Mouse (Mus musculus) left cerebral cortex, postnatal 10 days (tissue): Measurements from ENCODE around the gene Rpp14. TPM values are rescaled to one million over a fixed set of nuclear protein-coding genes. Genes with fewer than 3 reads are reported as not detected.

Source experiments
- DNase-seq, 2 experiments: peaks; one replicate each; pipeline ENCODE4 v3.0.0; 2021 to 2022; ENCODE audit warnings: low spot score in 2 of 2, mixed read lengths in 1 of 2; ENCODE audit errors: extremely low spot score in 1 of 2
- intact Hi-C: fragments of 180-260 bp; cut with DNase I; formaldehyde crosslinking; loops from one replicate; pipeline ENCODE4 v1.15.1; 2025
- total RNA-seq, 2 experiments: library from RNA; stranded (reverse); gene quantifications; 2 replicates each; pipeline ENCODE4 v1.2.3; 2021

The Rpp14 gene
- total RNA-seq, 2 experiments from 2014 or later, result 22.2 to 28.3 TPM

DNA sequence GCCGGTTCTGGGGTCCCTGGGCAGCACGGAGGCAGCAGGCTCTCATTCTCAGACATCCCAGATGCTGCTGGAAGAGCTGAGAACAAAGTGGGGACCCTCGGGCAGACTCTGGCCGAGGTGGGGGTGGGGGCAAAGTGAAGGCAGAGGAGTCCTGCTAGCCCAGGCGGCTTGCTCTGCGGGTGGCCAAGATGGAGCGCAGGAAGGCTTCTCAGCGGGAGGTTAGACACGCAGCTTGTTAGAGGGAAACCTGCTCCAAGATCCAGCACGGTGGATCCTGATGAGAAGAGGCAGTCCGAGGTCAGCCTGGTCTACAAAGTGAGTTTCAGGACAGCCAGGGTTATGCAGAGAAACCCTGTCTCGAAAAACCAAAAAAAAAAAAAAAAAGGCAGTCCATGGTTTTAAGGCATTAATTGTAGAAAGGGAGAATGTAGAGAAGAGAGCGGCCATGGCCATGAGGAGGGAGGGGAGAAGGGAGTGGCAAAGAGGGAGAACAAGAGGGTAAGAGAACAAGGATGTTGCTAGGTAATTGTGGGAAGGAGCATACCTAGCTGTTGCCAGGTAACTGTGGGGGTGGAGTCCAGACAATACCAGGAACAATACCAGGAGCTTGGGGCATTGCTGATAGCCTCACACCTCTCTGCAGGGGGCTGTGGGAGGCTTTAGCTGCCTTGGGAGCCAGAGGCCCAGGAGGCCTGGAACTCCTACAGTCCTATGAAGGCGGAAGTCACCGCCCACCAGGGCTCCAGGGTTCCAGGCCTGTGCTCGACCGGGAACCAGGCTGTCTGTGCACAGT, 25.7 kb upstream of the Rpp14 start:
- intact Hi-C loops, result no loop called here
- no peak for DNase-seq

DNA sequence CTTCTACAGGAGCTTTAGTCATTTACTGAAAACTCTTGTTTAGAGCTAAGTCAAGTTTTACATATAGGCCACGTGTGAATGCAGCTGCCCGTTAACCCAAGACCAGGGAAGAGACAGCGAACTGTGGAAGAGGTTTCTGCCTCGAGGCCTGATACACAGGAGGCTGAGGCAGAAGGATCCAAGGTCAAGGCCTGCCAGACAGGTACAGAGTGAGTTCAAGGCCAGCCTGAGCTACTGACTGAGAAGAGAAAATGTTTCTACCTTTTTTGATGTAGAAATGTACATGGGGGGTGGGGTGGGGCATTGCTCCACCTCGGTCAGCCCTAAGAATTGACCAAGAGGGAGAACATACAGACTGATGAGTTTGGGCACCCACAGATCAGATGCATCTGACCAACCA, 24.1 kb upstream of the Rpp14 start:
- no peak for DNase-seq
- intact Hi-C loops, result no loop called here

DNA sequence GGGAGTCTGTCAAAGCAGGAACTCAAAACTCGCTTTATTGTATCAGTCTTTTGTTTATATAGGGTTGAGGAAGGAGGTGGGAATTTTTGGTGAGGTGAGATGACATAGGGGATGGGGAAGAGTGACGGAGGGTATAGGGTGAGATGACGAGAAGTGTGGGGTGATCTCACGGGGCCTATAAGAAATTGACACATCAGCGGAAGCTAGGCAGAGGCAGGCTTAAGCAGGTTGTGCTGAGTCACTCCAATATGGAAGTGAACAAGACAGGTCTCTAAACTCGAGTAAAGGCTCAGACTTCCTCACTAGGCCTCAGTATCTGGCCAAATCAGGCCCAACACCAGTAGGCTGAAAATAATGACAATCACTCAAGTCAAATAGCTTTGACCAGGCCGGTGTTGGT, 20.2 kb upstream of the Rpp14 start:
- intact Hi-C loops, result no loop called here
- no peak for DNase-seq

DNA sequence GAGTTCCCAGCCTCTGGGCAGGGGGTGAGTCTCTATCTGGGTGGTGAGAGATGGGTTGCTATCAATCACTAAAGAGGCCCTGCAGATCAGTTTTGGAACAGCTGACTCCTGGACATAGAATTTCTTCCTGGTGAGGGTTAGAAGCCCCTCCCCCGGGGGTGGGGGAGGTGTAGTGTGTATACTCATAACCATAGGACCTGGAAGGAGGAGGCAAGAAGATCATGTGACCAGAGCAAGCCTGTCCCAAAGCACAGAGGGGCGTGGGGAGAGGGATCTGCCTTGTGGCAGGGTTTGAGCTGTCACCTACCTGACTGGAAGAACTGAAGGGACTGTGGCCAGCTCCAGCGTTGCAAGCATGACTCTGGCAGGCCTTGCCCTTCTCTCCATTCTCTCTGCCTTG, 18.1 kb upstream of the Rpp14 start:
- intact Hi-C loops, result no loop called here
- DNase-seq, result no peak

DNA sequence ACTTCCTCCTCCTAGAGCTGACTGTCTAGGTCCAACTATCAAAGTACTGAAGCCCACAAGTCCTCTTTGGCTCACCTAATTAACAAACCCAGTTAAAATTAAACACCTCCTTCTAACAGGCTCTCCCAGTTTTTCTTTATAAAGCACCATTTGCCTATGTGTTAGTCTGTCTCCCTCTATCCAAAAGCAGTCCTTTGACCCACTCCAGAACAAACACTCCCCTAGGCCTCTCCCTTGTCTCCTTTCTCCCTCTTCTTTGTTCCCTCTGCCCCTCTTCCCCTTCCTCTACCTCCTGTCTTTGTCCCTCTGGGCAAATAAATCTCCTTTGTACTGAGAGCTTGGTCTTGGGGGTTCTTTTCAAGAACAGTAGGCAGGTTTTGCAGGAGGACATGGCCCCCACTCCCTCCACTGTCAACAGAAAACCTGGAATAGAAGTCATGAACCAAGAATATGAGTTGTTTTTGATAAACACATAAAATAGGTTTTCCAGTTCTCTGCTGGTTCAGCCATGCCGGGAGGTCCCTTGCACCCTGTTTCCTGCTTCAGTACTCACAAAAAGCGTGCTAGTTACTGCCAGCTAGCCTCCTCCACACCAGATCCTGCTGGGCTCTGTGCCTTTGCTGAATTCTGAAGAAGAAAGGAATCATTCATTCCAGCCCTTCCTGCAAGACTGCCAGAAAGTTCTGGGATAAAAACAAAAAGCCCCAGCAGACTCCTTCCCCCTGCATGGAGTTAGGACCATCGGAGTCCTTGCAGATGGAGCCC, 17.4 kb upstream of the Rpp14 start:
- intact Hi-C loops, result no loop called here
- DNase-seq, result peak in 1 of 2 experiments; percentile 56

DNA sequence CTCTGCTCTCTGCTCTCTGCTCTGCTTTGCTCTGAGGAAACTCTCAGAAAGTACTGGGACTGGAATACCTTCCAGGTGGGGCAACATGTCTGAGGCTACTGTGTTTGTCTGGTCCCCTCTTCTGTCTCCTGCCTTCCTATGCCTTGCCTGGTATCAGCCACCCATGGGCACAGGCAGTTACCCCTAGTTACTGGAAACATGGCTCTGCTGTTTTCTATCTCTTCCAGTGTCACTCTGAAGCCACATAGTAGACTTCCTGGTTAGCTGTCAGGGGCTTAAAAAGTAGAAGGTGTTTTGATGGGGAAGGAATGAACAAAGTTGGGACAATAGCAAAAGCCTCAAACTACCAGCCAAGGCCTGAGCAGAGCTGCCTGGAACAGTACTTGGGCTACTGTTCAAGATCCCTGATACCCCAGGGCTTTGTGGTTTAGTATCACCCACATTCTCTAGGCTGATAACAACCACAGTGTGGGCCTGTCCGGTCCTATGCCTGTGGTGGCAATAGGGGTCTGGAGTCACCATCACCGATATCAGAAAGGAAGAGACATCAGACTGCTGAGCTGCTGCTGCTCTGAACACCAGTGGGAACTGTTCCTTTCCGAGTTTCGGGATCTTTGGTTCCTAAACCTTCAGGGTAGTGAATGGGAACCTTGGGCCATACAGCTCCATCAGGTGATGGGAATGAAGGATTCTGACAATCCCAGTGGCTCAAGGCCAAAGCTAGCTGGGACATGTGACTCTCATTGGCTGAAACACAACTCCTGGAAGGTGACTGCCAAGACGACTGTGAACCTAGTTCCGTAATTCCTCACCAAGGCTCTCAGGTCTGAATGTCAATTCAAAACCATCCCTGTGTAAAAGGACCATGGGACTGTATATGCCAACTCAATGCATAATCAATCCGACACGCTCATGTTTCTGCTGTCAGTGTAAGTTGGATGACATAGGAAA, 16.1 kb upstream of the Rpp14 start:
- no peak for DNase-seq
- intact Hi-C loops, result no loop called here

DNA sequence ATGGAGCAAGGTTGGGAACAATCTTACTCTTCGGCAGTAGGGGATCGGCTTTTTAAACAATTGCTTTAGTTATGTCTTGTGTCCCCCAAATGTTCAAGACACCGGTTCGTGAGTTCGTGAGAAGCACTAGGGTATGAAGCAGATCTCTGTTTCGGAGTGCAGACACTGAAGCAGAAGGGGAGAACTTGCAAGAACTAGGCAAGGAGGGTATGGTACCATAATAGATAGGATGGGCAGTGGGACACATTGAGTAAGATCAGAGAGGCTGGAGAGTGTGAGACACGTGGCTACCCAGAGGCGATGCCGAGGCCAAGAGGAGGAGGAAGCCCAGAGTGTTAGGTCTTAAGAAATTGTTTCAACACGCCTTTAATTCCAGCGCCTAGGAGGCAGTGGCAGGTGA, 551 bp downstream of the Rpp14 start:
- no peak for DNase-seq
- intact Hi-C loops, result no loop called here

DNA sequence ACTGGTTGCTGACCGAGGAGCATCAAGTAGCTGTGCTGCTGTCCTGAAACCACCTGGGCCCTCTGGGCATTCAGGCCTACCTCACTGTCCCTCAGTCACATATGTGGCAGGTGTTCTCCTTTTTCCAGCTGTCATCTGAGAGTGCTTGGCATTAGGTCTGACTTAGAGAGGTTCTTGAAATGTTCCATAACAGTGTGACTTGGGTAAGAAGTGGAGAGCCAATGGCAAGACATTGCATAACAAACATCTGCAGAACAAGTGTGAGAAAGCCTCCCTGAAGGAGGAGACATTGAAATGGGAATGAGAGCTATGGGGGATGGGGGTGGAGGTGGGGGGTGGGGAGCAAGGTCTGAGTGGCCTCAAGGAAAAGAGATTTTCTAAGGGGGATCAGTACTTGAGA, 2.8 kb downstream of the Rpp14 start:
- intact Hi-C loops, result no loop called here
- DNase-seq, result no peak

DNA sequence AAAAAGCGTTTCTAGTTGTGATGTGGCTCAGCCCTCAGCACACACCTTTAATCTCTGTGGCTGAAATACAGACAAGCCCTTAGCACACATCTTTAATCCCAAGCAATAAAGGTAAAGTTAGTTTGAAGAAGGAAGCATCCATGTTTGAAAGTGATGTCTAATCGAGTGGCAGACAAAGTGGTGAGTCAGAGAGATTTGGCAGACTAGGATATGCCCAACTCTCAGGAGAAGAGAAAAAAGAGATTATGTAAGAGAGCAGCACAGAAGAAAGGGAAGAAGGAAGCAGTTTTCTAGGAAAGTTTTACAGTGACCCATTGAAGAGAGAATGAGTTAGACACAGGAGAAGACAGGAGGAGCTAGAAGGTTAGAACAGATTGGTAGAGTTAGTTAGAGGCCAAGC, 8.8 kb downstream of the Rpp14 start:
- DNase-seq, result no peak
- intact Hi-C loops, result no loop called here

DNA sequence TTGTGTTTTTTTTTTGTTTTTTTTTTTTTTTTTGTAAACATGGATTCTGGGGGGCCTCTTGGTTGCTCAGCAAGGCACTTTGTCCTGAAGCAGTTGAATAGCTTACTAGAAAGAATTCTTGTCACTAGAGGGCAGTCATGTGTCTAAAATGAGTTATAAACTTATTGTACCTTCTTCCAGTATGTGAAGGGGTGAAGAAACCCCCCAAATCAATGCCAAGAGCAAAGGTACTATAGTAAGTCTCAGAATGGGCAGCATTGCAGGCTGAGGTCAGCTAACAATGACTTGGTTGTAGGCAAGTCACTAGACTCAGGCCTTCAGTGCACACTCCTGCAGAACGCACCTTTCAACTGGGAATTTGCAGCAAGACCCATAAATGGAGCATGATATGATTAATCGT, 12.4 kb downstream of the Rpp14 start:
- intact Hi-C loops, result loop anchor here (5.0 kb wide), 1 partner anchor 255 kb away; no protein-coding TSS in a partner anchor
- DNase-seq, result no peak

DNA sequence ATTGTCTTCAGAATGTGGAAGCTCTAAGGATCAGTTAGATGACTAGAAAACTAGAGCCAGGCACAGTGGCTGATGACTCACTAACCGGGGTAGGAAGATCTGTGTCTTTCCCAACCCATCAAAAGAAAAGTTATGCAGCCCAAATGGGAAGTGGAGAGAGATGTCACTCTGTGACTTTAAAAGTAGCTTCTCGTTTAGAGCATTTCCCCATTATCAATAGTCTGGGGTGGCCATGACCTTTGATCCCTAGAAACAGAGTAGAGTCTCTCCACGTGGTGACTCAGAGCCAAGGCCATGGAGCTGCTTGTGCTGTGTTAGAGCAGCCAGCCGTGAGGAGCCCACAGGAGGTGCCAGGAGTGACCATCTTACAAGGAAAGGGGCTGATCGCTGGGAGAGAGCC, 13.3 kb downstream of the Rpp14 start:
- intact Hi-C loops, result loop anchor here (5.0 kb wide), 1 partner anchor 254 kb away; no protein-coding TSS in a partner anchor
- no peak for DNase-seq

DNA sequence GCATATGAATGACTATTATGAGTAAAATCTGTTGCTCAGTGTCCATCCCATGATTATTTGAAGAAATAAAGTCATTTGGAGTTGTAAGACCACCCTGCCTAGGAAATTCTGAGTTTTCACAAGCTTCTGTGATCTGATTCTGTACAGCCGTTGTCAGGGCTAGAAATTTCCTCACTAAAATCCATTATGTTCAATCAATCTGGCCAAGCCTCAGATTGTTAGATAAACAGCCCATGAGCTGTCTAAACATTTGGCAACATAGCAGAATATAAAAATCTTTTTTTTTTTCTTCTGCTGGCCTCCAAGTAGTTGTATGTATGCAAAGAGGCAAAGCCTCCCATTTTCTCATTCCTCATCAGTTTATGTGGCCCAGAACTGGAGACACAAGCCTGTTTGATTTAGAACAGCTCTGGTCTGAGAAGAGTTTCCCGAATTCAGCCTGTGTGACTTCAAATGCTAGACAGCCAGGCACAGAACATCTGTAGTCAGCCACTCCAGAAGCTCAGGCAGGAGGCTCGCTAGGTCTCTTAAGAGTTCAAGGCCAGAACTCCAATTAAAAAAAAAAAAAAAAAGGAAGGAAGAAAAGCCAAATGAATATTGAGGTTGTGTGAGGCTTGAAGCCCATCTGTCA, 14.9 kb downstream of the Rpp14 start:
- no peak for DNase-seq
- intact Hi-C loops, result loop anchor here (5.0 kb wide), 2 partner anchors 62 to 252 kb away; no protein-coding TSS in a partner anchor

DNA sequence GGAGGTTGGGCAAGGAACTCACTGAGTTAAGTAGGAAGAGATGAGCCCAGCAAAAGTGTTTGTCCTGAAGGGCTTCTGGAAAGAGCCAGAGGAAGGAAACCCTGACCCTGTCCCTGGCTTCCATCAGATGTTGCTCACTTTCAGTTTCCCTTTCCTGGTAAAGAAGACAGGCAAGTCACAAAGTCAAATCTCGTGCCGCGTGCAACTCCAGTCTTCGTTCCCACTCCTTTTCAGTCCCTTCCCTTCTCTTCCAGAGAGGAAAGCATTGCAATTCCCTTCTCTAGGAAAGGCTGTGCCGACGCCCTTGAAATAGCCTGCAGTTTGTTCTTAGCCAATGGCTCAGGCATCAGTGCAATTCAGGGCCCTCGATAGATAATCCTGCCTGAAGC, 15.4 kb downstream of the Rpp14 start:
- DNase-seq, result no peak
- intact Hi-C loops, result loop anchor here (5.0 kb wide), 1 partner anchor 62 kb away; no protein-coding TSS in a partner anchor

DNA sequence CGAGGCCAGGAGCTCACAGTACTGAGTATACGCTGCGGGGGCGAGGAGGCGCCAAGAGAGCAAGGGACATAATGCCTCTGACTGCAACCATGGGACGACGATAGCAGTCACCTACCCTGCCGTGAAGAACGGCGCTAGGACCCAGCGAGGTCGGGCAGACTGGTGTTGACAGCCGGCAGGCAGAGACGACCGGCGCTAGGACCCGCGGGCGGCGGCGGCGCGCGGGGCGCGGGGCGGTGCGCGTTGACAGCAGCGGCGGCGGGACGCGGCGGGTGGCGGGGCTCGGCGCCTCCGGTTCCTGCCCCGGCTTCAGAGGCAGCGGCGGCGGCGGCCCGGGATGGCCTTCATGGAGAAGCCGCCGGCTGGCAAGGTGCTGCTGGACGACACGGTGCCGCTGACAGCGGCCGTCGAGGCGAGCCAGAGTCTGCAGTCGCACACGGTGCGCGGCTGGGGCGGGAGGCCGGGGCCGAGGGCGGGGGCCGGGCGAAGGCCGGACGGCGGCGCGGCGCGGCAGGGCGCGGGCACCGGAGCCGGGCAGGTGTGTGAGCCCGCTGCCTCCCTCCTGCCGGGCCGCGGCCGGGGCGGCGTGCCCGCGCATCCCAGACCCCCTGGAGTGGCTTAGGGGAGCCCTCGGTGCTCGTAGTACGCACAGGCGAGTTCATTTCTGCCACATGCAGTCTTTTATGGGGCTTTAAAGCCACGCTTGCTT, 18.0 kb downstream of the Rpp14 start, which contains the start of gene Pxk:
Gene Pxk, plus strand, starts transcription at position 234 of the 709 bp plus-strand sequence.
- intact Hi-C loops, result loop anchor here (5.0 kb wide), 1 partner anchor 59 kb away; no protein-coding TSS in a partner anchor
- peak; percentile 79 to 94 for DNase-seq

DNA sequence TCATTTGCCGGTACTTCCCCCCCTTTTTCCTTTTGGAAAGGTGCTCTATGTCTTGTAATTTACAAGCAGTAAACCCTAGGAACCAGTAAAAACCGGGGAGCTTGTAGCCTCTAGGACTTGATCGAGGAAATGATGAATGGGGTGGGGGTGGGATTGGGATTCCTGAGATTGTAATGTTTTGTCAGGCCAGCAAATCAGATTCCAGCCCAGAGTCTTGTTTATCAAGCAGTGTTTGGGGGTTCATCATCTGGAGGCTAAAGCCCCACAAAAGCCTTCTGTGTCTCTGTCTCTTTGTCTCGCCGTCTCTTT, 18.5 kb downstream of the Rpp14 start:
- intact Hi-C loops, result loop anchor here (5.0 kb wide), 1 partner anchor 59 kb away; no protein-coding TSS in a partner anchor
- no peak for DNase-seq

DNA sequence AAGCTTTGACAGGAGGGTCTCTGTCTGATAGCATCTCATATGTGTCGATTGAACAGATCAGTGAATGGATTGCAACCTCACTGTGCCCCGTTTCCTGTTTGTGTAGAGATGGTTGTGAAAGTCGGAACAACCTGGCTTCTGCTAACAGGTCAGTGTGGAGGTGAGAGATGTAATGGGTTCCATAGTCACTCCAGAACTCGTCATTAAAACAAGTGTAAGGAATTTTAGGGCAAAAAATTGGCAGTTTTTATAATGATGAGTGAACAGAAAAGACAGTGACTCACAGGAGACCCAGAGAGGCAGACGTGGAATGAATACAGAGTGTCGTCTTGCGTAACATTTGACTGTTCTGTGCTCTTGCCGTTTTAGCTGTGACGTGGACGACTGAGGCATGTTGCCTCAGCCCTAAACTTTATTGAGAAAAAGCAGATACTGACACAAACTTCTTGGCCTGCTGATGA, 19.4 kb downstream of the Rpp14 start:
- intact Hi-C loops, result loop anchor here (5.0 kb wide), 1 partner anchor 58 kb away; no protein-coding TSS in a partner anchor
- no peak for DNase-seq

DNA sequence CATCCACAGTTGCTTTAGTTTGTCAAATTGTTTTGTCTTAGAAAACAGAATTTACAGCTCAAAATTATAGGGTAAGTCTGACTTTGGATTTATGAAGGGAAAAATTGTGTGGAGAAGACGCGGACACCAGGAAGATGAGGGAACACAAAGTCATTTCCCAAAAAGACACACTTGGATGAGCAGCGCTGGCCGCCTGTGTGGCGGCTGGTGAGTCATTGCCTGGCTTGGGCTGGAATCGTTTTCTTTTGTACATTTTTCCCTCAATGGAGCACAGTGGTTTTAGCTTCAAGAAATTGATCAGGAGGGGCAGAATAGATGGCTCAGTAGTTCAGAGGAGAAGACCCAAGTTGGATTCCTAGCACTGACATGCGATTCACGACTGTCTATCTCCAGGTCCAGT, 21.7 kb downstream of the Rpp14 start:
- intact Hi-C loops, result no loop called here

DNA sequence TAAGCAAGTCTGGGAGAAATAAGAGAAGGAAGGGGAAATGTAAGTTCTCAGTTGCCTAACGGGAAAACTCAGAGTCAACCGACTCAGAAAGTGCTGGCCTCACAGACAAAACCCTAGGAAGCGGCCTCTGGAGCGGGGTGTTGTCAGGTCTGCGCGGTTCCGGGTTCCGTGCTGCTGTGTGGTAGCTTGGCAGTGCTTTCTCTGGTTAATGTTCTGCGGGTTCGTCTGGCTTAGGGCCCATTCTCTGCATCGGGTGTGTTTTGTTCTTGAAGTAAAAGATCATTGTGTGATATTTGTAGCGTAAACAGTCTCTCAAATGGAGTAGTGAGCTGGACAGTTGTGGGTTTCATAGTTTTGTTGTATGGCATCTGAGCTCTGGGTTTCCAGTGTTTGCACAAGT, 22.5 kb downstream of the Rpp14 start:
- DNase-seq, result no peak
- intact Hi-C loops, result no loop called here

More for the DNA sequence above, 21.7 kb downstream of the Rpp14 start:
- no peak for DNase-seq
